Mouse (Mus musculus) layer of hippocampus, adult 11-12 months (tissue): Measurements from ENCODE around the gene Iqgap1.

Source experiments
- DNase-seq: peaks from one replicate; pipeline ENCODE4 v3.0.0; 2022; ENCODE audit warnings: low spot score

Iqgap1 gene

GRCm38 (mm10) chr7:80715306-80715705 is 110.5 kb downstream of the Iqgap1 start:
- DNase-seq, result no peak

GRCm38 (mm10) chr7:80711496-80711895 is 114.3 kb downstream of the Iqgap1 start:
- DNase-seq, result no peak

DNA sequence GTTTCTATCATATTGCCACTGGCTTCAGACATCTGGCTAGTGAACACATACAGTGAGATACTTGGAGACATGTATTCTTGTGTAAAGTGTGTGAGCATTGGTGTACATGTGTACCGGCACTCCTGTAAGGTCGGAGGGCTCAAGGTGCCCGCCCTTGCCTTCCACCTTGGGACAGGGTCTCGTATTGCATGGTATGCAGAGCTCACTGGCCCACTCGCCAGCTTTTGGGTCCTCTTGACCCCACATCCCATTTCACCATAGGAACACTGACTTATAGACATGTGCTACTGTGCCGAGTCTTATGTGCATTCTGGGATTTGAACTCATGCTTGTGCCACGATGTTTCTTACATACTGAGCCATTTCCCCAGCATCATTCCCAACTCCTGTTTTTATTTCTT is 115.4 kb downstream of the Iqgap1 start:
- DNase-seq, result no peak

DNA sequence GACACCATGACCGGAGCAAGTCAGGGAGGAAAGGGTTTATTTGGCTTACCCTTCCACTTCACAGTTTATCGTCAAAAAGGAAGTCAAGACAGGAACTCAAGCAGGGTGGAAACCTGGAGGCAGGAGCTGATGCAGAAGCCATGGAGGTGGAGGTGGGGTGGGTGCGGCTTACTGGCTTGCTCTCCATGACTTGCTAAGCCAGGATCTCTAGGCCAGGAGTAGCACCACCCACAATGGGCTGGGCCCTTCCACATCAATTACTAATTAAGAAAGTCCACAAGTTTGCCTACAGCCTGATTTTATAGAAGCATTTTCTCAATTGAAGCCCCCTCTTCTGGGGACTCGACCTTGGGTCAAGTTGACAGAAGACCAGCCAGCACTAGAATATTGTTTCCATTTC is 121.7 kb downstream of the Iqgap1 start:
- DNase-seq, result no peak

DNA sequence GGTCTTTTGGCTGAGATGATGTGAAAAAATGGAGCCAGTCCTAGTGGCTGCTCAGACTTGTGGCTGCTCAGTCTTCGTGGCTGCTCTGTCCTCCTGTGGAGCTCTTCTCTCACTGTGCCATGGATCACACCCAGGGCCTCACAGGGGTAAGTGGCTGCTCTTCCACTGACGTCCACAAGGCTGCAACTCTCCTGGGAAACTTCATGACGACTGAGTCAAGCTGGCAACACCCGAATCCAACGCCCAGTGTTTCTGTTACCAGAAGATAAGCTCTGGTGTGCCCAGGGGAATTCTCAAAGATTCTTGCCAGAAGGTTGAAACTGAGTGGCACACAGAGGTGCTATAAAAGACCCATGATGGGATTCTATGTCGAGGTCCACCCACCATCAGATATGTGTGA is 123.3 kb downstream of the Iqgap1 start:
- DNase-seq, result no peak

GRCm38 (mm10) chr7:80699709-80700108 is 126.1 kb downstream of the Iqgap1 start:
- no peak for DNase-seq

- DNase-seq, result no peak
These were observed 126.8 kb downstream of the Iqgap1 start for GRCm38 (mm10) chr7:80698940-80699339.

DNA sequence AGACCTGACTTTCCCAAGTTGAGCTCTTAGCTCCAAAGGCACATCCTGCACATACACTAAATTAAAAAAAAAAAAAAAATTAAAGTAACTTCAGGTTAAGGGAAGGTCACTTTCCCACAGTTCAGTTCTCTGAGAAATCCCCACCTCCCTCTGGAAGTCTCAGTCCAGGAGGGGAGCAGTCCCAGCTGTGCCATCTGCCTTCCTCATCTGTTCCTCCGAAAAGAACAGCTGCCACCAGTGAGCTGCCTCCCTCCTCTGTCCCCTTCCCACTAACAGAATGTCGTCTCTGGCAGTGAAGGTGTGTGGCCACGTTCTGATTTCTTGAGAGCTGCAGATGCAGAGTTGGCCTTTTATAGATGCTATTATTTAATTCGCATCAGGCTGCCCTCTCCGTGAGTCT is 127.9 kb downstream of the Iqgap1 start:
- no peak for DNase-seq

DNA sequence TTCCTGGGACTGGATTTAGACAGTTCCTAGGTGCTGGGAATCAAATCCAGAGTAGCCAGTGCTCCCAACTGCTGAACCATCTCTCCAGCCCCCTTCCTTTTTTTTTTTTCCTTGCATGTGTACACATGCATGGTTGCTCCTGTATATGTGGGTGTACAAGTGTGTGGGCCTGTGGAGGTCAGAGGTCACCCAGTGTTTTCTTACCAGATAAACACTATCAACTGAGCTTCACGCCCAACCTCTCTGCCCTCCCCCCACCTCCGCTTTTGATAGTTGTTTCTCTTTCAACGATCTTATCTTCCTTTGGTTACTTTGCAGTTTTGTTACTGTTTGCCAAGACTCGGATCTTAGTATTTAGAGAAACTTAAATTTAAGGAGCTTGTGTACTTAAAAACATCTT is 128.9 kb downstream of the Iqgap1 start:
- no peak for DNase-seq

GRCm38 (mm10) chr7:80696334-80696733 is 129.4 kb downstream of the Iqgap1 start:
- DNase-seq, result no peak

- DNase-seq, result no peak
These were observed 133.3 kb downstream of the Iqgap1 start for GRCm38 (mm10) chr7:80692472-80692871.

- DNase-seq, result peak; percentile 53
These were observed 134.6 kb downstream of the Iqgap1 start for GRCm38 (mm10) chr7:80691131-80691530.

DNA sequence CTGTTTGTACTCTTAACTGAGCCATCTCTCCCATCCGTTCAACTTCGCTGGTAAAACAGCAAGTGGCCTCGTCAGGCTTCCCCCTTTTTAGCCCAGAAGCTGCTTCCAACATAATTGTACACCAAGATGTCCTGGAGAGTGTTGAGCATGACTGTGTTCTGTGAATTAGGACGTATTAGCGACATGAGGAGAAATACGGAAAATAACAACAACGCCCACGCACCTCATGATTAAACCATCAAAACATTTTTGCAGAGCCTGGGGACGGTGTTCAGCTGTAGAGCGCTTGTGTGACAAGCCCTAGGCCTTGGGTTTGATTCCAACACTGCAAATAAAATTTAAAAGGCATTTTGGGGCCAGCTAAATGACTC is 136.6 kb downstream of the Iqgap1 start:
- DNase-seq, result no peak

DNA sequence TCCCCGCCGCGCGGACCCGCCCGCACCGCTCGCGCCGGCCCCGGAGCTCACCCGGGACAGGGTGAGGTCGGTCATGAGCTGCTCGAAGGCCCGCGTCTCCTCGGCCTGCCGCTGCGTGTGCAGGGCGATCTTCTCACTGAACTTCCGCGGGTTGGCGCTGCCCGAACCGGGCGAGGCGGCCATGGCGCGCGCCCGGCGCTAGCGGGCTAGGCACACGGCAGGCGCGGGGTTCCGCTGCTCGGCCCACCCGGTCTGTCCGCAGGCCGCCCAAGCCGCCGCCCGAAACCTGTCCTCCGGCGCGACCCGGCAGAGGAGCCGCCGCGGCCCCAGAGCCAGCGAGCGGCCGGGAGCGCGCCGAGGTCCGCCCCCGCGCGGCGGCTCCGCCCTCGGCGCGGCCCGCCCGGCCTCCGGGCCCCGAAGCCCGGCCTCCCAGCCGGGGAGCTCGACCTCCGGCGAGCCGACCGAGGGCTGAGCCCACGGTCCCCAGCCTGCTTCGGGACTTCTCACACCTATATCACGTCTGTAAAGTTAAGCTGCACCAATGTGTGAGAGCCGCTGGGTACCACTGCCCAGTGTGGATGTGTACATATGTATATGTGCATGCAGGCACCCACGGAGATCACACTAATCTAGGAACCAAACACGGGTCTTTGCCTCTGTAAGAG is 137.1 kb downstream of the Iqgap1 start, which contains the start of gene Crtc3:
Gene Crtc3, minus strand, starts transcription at position 322 of the 665 bp plus-strand sequence.
- DNase-seq, result peak; percentile 53

DNA sequence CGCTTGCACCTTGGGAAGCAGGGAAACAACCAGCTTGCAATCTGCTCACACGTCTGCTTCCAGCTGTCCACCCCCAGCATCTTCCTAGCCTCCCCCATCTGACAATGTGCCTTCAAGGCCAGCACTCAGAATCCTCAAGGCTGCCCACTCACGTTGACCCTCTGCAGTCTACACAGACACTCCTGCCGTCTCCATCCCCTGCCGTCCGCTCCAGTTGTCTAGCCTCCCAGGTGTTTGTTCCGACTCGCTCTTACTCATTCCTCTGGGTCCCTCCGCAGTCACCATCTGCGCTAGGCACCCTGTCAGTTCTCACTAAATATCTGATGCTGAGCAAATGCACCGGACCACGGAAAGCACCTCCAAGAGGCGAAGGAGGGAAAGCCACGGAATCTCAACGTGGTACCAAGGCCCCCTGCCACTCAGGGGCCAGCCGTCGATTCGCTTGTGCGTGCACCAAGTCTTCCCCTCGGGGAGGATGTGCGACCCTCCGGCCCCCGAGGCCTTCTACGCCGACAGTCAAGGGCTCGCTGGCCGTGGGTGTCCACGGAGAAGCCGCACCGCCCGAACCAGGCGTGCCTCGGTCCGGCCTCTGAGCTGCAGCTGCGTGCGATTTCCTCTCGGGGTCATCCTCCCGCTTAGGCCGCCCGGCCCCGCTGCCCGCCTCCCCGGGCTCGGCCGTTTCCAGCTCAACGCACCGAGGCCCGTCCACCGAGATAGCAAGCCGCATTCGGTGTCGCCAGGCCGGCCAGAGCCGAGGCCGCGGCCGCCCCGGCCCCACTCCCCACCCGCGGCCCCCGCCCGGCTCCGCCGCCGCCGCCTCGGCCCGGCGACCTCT is 137.8 kb downstream of the Iqgap1 start:
- peak; percentile 66 for DNase-seq

DNA sequence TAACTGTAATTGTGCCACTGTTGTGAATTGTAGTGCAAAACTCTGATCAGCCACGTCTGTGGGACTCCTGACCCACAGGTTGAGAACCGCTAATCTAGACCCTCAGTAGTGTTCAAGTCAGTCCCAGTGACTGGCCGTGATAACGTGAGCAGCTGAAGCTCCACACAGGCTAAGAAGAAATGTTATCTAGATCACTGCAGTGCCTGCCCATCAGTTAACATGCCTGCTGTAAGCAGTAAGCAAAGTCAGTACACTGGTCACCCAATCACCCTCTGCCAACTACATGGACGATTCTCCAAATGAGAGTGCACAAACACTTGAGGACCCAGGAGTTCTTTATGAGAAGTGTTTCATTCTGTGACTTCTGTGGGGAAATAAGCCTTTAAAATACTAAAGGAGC is 140.1 kb downstream of the Iqgap1 start:
- no peak for DNase-seq

DNA sequence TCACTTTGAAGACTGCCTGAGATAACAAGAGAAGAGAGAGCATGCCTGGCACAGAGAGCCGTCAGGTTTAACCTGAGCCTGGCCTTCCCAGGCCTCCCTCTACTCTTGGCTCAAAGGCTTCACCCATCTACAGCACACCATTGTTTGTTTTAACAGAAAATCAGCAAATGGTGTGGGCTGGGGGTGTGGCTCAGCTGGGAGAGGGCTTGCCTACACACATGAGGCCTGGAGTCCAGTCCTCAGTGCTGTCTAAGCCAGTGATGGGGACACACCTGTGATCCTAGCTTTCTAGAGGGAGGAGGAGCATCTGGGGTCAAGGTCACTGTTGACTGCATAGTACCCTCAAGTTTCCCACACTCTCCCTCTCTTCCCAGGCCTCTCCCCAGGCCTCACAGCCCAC is 143.1 kb downstream of the Iqgap1 start:
- no peak for DNase-seq

GRCm38 (mm10) chr7:80680218-80680847 is 145.4 kb downstream of the Iqgap1 start:
- DNase-seq, result no peak

DNA sequence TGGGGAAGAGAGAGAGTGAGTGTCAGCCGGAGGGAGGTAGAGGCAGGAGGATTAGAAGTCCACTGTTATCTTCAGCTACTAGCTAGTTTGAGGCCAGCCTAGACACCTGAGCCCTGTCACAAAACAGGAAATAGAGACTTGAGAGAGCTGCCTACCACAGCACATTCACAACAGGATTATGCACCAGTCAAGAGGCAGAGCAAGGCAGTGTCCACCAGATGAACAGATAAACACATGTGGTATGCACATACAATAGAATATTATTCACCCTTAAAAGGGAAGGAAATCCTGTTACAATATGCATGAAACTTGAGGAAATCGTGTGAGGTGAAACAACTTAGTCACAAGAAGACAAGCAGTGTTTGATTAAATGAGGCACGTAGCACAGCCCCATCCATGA is 153.5 kb downstream of the Iqgap1 start:
- DNase-seq, result no peak

DNA sequence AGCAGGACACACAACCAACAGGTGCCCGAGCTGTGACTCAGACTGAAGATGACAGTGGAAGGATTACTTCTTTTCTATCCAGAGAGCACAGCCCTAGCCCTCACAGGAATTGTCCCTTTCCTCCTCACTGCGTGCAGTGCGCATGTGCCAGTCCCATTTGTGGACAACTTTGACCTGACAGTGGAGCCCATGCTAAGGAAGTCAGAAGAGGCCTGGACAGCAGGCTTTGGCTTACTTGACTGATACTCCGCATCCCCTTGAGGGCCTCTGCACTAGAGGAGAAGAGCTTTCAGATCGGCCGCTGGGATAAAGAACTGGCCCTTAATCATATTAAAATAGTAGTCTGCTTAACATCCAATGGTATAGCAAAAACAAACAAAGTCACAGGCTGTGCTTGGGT is 154.9 kb downstream of the Iqgap1 start:
- no peak for DNase-seq

GRCm38 (mm10) chr7:80667190-80667589 is 158.6 kb downstream of the Iqgap1 start:
- no peak for DNase-seq

GRCm38 (mm10) chr7:80666198-80666915 is 159.4 kb downstream of the Iqgap1 start:
- no peak for DNase-seq
